Mouse (Mus musculus): ENCODE measurements around the gene Rflna. TPM values are rescaled to one million over a fixed set of nuclear protein-coding genes. Genes with fewer than 3 reads are reported as not detected.

The Rflna gene
- total and polyA plus RNA-seq, 3 experiments, result not detected

- no peaks in the 10 kb centered on the region for H3K36me3 ChIP-seq (ENCODE audit: control insufficient read depth in 1 of 2, insufficient read depth in 2 of 2, low read length in 2 of 2)
- peak; percentile 30 for DNase-seq (ENCODE audit: low read depth, low spot score)
These were observed 11.5 kb downstream of the Rflna start for GRCm38 (mm10) chr5:125014497-125014896.

GRCm38 (mm10) chr5:125015066-125015465, 12.0 kb downstream of the Rflna start:
- Histone ChIP-seq H3K9me3 (replicated peaks; ENCODE audit: insufficient read depth, low read length) (no peaks in the 10 kb centered on the region), H3K36me3 (ENCODE audit: control insufficient read depth in 1 of 2, insufficient read depth in 2 of 2, low read length in 2 of 2) (no peaks in the 10 kb centered on the region)

More at GRCm38 (mm10) chr5:125014497-125014896, 11.5 kb downstream of the Rflna start:
- no peaks in the 10 kb centered on the region for H3K79me2 ChIP-seq (ENCODE audit: control insufficient read depth, insufficient read depth, low read length, poor library complexity)
- no peak overlapping the region for H3K9ac ChIP-seq (ENCODE audit: control insufficient read depth, low read depth, low read length, poor library complexity, severe bottlenecking)
- H3K27ac ChIP-seq (ENCODE audit: control insufficient read depth, low read depth, low read length), result no peak overlapping the region
- no peaks in the 10 kb centered on the region for H3K9me3 ChIP-seq (replicated peaks; ENCODE audit: insufficient read depth, low read length)
- no peak overlapping the region for H3K4me3 ChIP-seq (ENCODE audit: control insufficient read depth in 1 of 2, insufficient read depth in 1 of 2, low read depth in 2 of 2, low read length in 2 of 2)
- TF ChIP-seq CHD1 (IDR thresholded peaks at IDR 0.05; ENCODE audit: low read depth, low read length) (no peak), SMC3 (IDR thresholded peaks at IDR 0.05; ENCODE audit: low read depth, low read length) (peak; percentile 55), CTCF (IDR thresholded peaks at IDR 0.05 in 2 of 3, conservative IDR thresholded peaks at IDR 0.05 in 1 of 3; ENCODE audit: control insufficient read depth in 1 of 3, insufficient read depth in 1 of 3, low read depth in 2 of 3, low read length in 3 of 3, poor library complexity in 1 of 3, severe bottlenecking in 1 of 3) (peak; percentile 60 to 70 (median 64)), RAD21 (IDR thresholded peaks at IDR 0.05; ENCODE audit: low read depth, low read length) (peak; percentile 41)
- H3K27me3 ChIP-seq (ENCODE audit: control insufficient read depth in 1 of 2, insufficient read depth in 2 of 2, low read length in 2 of 2), result no peaks in the 10 kb centered on the region
- H3K4me1 ChIP-seq (ENCODE audit: control insufficient read depth in 1 of 2, insufficient read depth in 2 of 2, low read length in 2 of 2), result no peaks in the 10 kb centered on the region

GRCm38 (mm10) chr5:125015576-125015975, 12.6 kb downstream of the Rflna start:
- no peak for DNase-seq (ENCODE audit: low read depth, low spot score)
- H3K4me3 ChIP-seq (ENCODE audit: control insufficient read depth in 1 of 2, insufficient read depth in 1 of 2, low read depth in 2 of 2, low read length in 2 of 2), result no peak overlapping the region
- H3K4me1 ChIP-seq (ENCODE audit: control insufficient read depth in 1 of 2, insufficient read depth in 2 of 2, low read length in 2 of 2), result no peaks in the 10 kb centered on the region
- no peak overlapping the region for H3K9ac ChIP-seq (ENCODE audit: control insufficient read depth, low read depth, low read length, poor library complexity, severe bottlenecking)
- H3K9me3 ChIP-seq (replicated peaks; ENCODE audit: insufficient read depth, low read length), result no peaks in the 10 kb centered on the region
- no peaks in the 10 kb centered on the region for H3K36me3 ChIP-seq (ENCODE audit: control insufficient read depth in 1 of 2, insufficient read depth in 2 of 2, low read length in 2 of 2)
- no peak overlapping the region for H3K27ac ChIP-seq (ENCODE audit: control insufficient read depth, low read depth, low read length)
- TF ChIP-seq CHD1 (IDR thresholded peaks at IDR 0.05; ENCODE audit: low read depth, low read length), result no peak
- no peak for TF ChIP-seq MAFK (IDR thresholded peaks at IDR 0.05; ENCODE audit: borderline replicate concordance, low read depth, low read length)
- no peak for TF ChIP-seq TCF12 (IDR thresholded peaks at IDR 0.05; ENCODE audit: low read depth, low read length)
- TF ChIP-seq POLR2AphosphoS5 (IDR thresholded peaks at IDR 0.05; ENCODE audit: borderline replicate concordance, low read depth, low read length), result no peak
- TF ChIP-seq UBTF (IDR thresholded peaks at IDR 0.05; ENCODE audit: borderline replicate concordance, insufficient read depth, low read depth, low read length), result no peak
- TF ChIP-seq ZKSCAN1 (IDR thresholded peaks at IDR 0.05; ENCODE audit: low read depth, low read length), result no peak
- no peaks in the 10 kb centered on the region for H3K79me2 ChIP-seq (ENCODE audit: control insufficient read depth, insufficient read depth, low read length, poor library complexity)
- no peaks in the 10 kb centered on the region for H3K27me3 ChIP-seq (ENCODE audit: control insufficient read depth in 1 of 2, insufficient read depth in 2 of 2, low read length in 2 of 2)

More at GRCm38 (mm10) chr5:125015066-125015465, 12.0 kb downstream of the Rflna start:
- Histone ChIP-seq H3K4me3 (ENCODE audit: control insufficient read depth in 1 of 2, insufficient read depth in 1 of 2, low read depth in 2 of 2, low read length in 2 of 2) (no peak overlapping the region), H3K79me2 (ENCODE audit: control insufficient read depth, insufficient read depth, low read length, poor library complexity) (no peaks in the 10 kb centered on the region), H3K27ac (ENCODE audit: control insufficient read depth, low read depth, low read length) (no peak overlapping the region), H3K9ac (ENCODE audit: control insufficient read depth, low read depth, low read length, poor library complexity, severe bottlenecking) (no peak overlapping the region), H3K27me3 (ENCODE audit: control insufficient read depth in 1 of 2, insufficient read depth in 2 of 2, low read length in 2 of 2) (no peaks in the 10 kb centered on the region), H3K4me1 (ENCODE audit: control insufficient read depth in 1 of 2, insufficient read depth in 2 of 2, low read length in 2 of 2) (no peaks in the 10 kb centered on the region)
- no peak for DNase-seq (ENCODE audit: low read depth, low spot score)
- TF ChIP-seq NRF1 (IDR thresholded peaks at IDR 0.05; ENCODE audit: insufficient read depth, low read depth, low read length, poor library complexity, severe bottlenecking) (no peak), RCOR1 (IDR thresholded peaks at IDR 0.05; ENCODE audit: low read depth, low read length) (no peak), MAZ (IDR thresholded peaks at IDR 0.05; ENCODE audit: low read depth, low read length) (no peak)

Data from MEL (cell line).